In genomic region chr2:105021836-105022235, GRCm38 (mm10) we compare ENCODE assay signal across 15 mouse cellular contexts. TPM values are rescaled to one million over a fixed set of nuclear protein-coding genes. Genes with fewer than 3 reads are reported as not detected.
DNase-seq lines count a peak whose midpoint lies in the region; ATAC-seq lines count a peak whose summit lies in the region.
"Had no signal": no experiment of that assay in that cellular context is flagged by ENCODE, and none has a peak within 500 bp of the region (broad histone marks: within the 10 kb centered on the region; RNA-seq: fewer than 3 reads in every experiment).

No protein-coding gene starts in this region.

- H3K9ac ChIP-seq in kidney, embryonic 14.5 days (ENCODE audit: low read depth, low read length), result no peak overlapping the region
- no peak overlapping the region for H3K9ac ChIP-seq in liver, embryonic 13.5 days
- H3K9ac ChIP-seq in forebrain, embryonic 11.5 days (ENCODE audit: low read length), result no peak overlapping the region
- H3K9ac ChIP-seq: embryonic facial prominence, embryonic 15.5 days; neural tube, embryonic 15.5 days had no signal

- peaks cover 29% of the 10 kb centered on the region for H3K4me1 ChIP-seq in kidney, embryonic 14.5 days (ENCODE audit: control insufficient read depth, insufficient read depth, low read length)
- peaks cover 43% of the 10 kb centered on the region for H3K4me1 ChIP-seq in liver, embryonic 13.5 days (replicated peaks)
- H3K4me1 ChIP-seq in heart, embryonic 10.5 days, result peaks cover 19% of the 10 kb centered on the region
- no peaks in the 10 kb centered on the region; the same call in 1 of the 2 replicates for H3K4me1 ChIP-seq in forebrain, embryonic 11.5 days (replicated peaks; ENCODE audit: control insufficient read depth, insufficient read depth, low read length)

- peak overlapping the region; percentile 60; the same call in 1 of the 2 replicates for H3K27ac ChIP-seq in kidney, embryonic 14.5 days (ENCODE audit: low read depth, low read length)
- H3K27ac ChIP-seq in liver, embryonic 13.5 days, result peak overlapping the region; percentile 72
- no peak overlapping the region for H3K27ac ChIP-seq in heart, embryonic 10.5 days
- no peak overlapping the region for H3K27ac ChIP-seq in forebrain, embryonic 11.5 days (ENCODE audit: low read depth, low read length)
- H3K27ac ChIP-seq: embryonic facial prominence, embryonic 15.5 days; neural tube, embryonic 15.5 days; stomach, postnatal 0 days had no signal

- no peak for DNase-seq in kidney, adult 18-20 months
- DNase-seq in c-Kit-positive CD71-positive TER-119-negative erythroid progenitor cells, embryonic 14.5 days (ENCODE audit: low read depth), result peak; percentile 60
- DNase-seq in liver, embryonic 13.5 days, result peak; percentile 46
- DNase-seq in thymus, postnatal 0 days (ENCODE audit: low spot score), result peak; percentile 34
- DNase-seq in heart, embryonic 10.5 days (ENCODE audit: low spot score), result no peak
- DNase-seq in embryo, embryonic 10 days (ENCODE audit: low spot score), result no peak
- no peak for DNase-seq in forebrain, embryonic 11.5 days (ENCODE audit: low spot score)
- DNase-seq: cerebellum, postnatal 25 days; heart, adult 18-20 months; kidney, postnatal 36 days; lung, postnatal 4 days had no signal

- no peaks in the 10 kb centered on the region for H3K9me3 ChIP-seq in kidney, embryonic 14.5 days (ENCODE audit: control insufficient read depth, low read length)
- no peaks in the 10 kb centered on the region for H3K9me3 ChIP-seq in liver, embryonic 13.5 days (replicated peaks)
- no peaks in the 10 kb centered on the region for H3K9me3 ChIP-seq in heart, embryonic 10.5 days
- H3K9me3 ChIP-seq in forebrain, embryonic 11.5 days (ENCODE audit: control insufficient read depth, low read length), result no peaks in the 10 kb centered on the region
- H3K9me3 ChIP-seq: embryonic facial prominence, embryonic 15.5 days; neural tube, embryonic 15.5 days had no signal

- no peaks in the 10 kb centered on the region for H3K36me3 ChIP-seq in kidney, embryonic 14.5 days (ENCODE audit: control insufficient read depth, insufficient read depth, low read length)
- no peaks in the 10 kb centered on the region for H3K36me3 ChIP-seq in liver, embryonic 13.5 days
- no peaks in the 10 kb centered on the region for H3K36me3 ChIP-seq in heart, embryonic 10.5 days
- H3K36me3 ChIP-seq in forebrain, embryonic 11.5 days (ENCODE audit: control insufficient read depth, insufficient read depth, low read length), result no peaks in the 10 kb centered on the region
- H3K36me3 ChIP-seq: embryonic facial prominence, embryonic 15.5 days; neural tube, embryonic 15.5 days had no signal

- WGBS in kidney, embryonic 14.5 days, result 90% methylated on average over 2 of the region's 2 CpGs
- WGBS in liver, embryonic 13.5 days (ENCODE audit: insufficient replicate concordance), result 48% methylated on average over 2 of the region's 2 CpGs
- WGBS in heart, embryonic 10.5 days, result 88% methylated on average over 2 of the region's 2 CpGs
- WGBS in forebrain, embryonic 11.5 days, result 88% methylated on average over 2 of the region's 2 CpGs

- H3K27me3 ChIP-seq in kidney, embryonic 14.5 days (ENCODE audit: control insufficient read depth, insufficient read depth, low read length), result no peaks in the 10 kb centered on the region
- no peaks in the 10 kb centered on the region for H3K27me3 ChIP-seq in liver, embryonic 13.5 days
- H3K27me3 ChIP-seq in heart, embryonic 10.5 days (ENCODE audit: insufficient read depth, poor library complexity, severe bottlenecking), result no peaks in the 10 kb centered on the region
- no peaks in the 10 kb centered on the region for H3K27me3 ChIP-seq in forebrain, embryonic 11.5 days (ENCODE audit: control insufficient read depth, insufficient read depth, low read length)
- H3K27me3 ChIP-seq: embryonic facial prominence, embryonic 15.5 days; neural tube, embryonic 15.5 days had no signal

- H3K4me2 ChIP-seq in kidney, embryonic 14.5 days (replicated peaks; ENCODE audit: low read depth, low read length), result no peak overlapping the region
- peak overlapping the region; percentile 45 for H3K4me2 ChIP-seq in liver, embryonic 13.5 days
- no peak overlapping the region for H3K4me2 ChIP-seq in forebrain, embryonic 11.5 days (ENCODE audit: low read depth, low read length, severe bottlenecking)
- H3K4me2 ChIP-seq: embryonic facial prominence, embryonic 15.5 days; neural tube, embryonic 15.5 days had no signal

- no peak overlapping the region for H3K4me3 ChIP-seq in kidney, embryonic 14.5 days (ENCODE audit: low read length)
- no peak overlapping the region for H3K4me3 ChIP-seq in liver, embryonic 13.5 days (replicated peaks)
- H3K4me3 ChIP-seq in heart, embryonic 10.5 days, result no peak overlapping the region
- H3K4me3 ChIP-seq in forebrain, embryonic 11.5 days (ENCODE audit: low read depth, low read length), result no peak overlapping the region
- H3K4me3 ChIP-seq: embryonic facial prominence, embryonic 15.5 days; neural tube, embryonic 15.5 days had no signal

- no peak for ATAC-seq in kidney, embryonic 14.5 days (ENCODE audit: low FRiP score, low TSS enrichment)
- ATAC-seq in liver, embryonic 13.5 days (ENCODE audit: low read depth), result peak; percentile 61
- no peak for ATAC-seq in forebrain, embryonic 11.5 days (replicated peaks; ENCODE audit: low FRiP score)

RNA-seq across cellular contexts. Expression of gene Eif3m, which starts 5.0 kb away (rescaled TPM):
- 463 and 518 TPM in 2 replicates for polyA plus RNA-seq in kidney, embryonic 14.5 days (2014; fragmentation: Nextera tagmentation; extraction: Ambion mirVana)
- polyA plus RNA-seq in liver, embryonic 13.5 days (2015; fragmentation: Nextera tagmentation; extraction: Ambion mirVana), result 213 and 231 TPM in 2 replicates
- 403 and 418 TPM in 2 replicates for polyA plus RNA-seq in thymus, postnatal 0 days (2015; fragmentation: Nextera tagmentation; extraction: Ambion mirVana)
- 240 and 287 TPM in 2 replicates for polyA plus RNA-seq in heart, embryonic 10.5 days (2016; fragmentation: Nextera tagmentation; extraction: Ambion mirVana)
- 262 and 276 TPM in 2 replicates for polyA plus RNA-seq in forebrain, embryonic 11.5 days (2014; fragmentation: Nextera tagmentation; extraction: Ambion mirVana)

Comparison
In these comparisons a context has a peak if more than half of its experiments do, and no peak if none do; other contexts are left out.
1. H3K27ac ChIP-seq: peak in kidney, embryonic 14.5 days (single experiment) and liver, embryonic 13.5 days (single experiment); none in heart, embryonic 10.5 days (single experiment) and forebrain, embryonic 11.5 days (single experiment).
2. DNase-seq: peak in c-Kit-positive CD71-positive TER-119-negative erythroid progenitor cells, embryonic 14.5 days (single experiment), liver, embryonic 13.5 days (single experiment) and thymus, postnatal 0 days (single experiment); none in kidney, adult 18-20 months (single experiment), heart, embryonic 10.5 days (single experiment), embryo, embryonic 10 days (single experiment) and forebrain, embryonic 11.5 days (single experiment).